Mouse (Mus musculus): ENCODE results near the gene Ehd2.
A peak's percentile ranks its signal among the peaks of the same experiment; 100 is the strongest.
"Not testable (repeated sequence)": the region's sequence is repeated elsewhere in the genome, so short reads cannot be mapped to it uniquely, and the experiment has no call there.

Ehd2 gene

DNA sequence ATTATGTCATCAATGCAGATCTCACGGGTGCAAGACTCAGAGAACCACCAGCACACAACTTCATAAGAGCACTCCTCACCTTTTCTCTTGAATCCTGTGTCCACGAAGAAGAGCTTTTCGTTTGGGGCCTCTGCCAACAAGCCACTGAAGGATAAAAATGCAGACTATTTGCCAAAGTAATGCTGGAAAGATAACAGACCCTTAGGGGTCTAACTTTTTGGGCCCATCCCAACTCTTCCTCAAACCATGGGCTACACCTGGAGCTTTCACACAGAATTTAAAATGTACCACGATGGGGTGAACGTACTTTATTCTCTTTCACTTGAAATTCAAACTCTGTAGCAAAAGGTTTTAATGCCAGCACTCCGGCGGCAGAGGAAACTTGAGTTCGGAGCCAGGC, 22.2 kb downstream of the Ehd2 start:
- DNase-seq = peak in 1 of 2 experiments; percentile 1

- no peak for DNase-seq
These were observed 23.1 kb downstream of the Ehd2 start for GRCm38 (mm10) chr7:15944311-15944710.

DNA sequence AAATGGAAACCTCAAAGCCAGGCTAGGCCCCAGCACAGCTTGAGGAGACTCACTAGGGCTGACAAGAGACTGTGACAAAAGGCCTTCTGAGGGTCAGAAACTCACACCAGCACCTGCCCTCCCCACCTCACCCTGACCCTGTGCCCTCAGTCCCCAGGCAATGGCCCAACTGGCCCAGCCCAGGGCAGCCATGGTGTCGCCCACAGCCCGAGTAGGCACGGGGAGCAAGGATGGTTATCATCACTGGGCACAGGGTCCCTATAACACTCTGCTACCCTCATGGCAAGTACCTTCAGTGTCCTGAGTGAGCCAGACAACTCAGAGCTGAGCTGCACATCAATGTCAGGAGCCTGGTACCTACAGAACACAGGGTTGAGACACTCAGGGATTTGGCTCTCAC, 28.7 kb downstream of the Ehd2 start:
- DNase-seq = no peak

GRCm38 (mm10) chr7:15937491-15937890, 29.9 kb downstream of the Ehd2 start:
- DNase-seq = no peak

DNA sequence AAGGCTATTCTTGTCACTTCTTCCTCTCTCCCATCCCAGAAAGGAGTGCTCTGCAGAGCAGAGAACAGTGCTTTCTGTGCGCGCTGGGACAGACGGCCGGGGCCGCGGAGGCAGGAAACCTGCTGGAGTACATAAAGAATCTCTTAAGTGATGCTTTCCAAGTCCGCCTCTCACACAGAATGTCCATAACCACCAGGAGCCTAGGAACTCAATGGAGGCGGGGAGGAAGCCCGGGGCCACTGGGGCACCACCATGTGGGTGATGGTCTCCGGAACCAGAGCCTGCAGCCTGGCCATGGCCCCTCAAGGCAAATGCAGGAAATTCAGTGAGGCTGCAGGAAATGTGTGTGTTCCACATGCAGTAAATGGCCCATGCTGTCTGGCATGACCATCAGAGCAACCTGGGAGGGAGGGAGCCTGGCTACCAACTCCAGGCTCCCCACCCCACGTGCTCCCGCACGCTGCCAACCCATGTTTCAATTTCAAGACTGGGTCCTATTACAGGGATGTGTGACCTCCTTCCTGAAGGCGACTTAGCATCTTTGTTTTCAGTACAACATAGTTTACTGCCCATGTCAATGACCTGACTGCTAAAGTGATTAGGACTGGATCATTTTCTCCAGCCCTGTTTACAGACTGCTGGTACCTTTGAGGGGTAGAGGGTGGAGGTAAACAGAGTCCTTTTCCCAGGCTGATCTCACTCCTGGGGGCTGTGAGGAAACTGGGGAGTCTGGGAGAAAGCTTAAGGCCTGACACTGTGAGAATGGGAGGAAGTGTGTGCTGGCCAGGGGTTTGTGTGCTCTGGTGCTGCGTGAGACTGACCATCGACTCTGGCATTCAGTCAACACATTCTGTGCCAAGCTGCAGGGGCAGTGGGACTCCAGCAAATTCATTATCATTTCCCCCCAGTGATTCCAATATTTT, 33.7 kb downstream of the Ehd2 start:
- no peak for DNase-seq

- no peak for DNase-seq
These were observed 35.7 kb downstream of the Ehd2 start for GRCm38 (mm10) chr7:15931635-15932034.

DNA sequence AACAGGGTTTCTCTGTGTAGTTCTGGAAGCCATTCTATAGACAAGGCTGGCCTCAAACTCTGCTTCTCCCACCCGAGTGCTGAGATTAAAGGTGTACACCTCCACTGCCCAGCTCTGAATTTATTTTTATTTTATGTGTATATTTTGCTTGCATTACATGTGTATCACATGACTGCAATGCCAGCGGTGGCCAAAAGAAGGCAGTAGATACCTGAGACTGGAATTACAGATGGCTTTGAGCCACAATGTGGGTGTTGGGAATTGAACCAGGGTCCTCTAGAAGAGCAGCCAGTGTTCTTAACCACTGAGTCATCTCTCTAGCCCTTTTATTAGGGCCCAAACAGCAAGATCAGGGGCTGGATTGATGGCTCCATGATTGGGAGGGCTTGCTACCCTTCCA, 36.8 kb downstream of the Ehd2 start:
- no peak for DNase-seq

DNA sequence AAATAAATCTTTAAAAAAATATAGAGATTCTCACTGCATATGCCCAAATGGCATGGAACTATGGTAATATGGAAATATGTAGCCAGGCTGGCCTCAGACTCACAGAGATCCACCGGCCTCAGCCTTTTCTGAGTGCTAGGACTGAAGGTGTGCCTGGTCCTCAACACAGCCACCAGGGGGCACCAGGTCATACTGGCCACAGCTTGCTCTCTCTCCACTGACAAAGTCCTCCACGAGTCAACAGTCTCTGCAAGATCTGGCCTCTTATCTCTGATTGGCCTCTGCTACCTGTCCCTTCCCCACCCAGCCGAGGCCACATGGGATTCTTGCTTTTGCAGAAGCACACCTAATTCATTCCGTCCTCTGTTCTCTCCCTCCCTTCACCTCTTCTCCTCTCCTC, 37.5 kb downstream of the Ehd2 start:
- DNase-seq = peak; percentile 80 to 83

GRCm38 (mm10) chr7:15922220-15922773, 45.1 kb downstream of the Ehd2 start, which contains the start of gene Selenow:
TSS of gene Selenow (minus strand) at chr7:15922402.
- peak; percentile 94 to 95 for DNase-seq

GRCm38 (mm10) chr7:15921796-15922195, 45.6 kb downstream of the Ehd2 start:
- DNase-seq = peak; percentile 61 to 66

DNA sequence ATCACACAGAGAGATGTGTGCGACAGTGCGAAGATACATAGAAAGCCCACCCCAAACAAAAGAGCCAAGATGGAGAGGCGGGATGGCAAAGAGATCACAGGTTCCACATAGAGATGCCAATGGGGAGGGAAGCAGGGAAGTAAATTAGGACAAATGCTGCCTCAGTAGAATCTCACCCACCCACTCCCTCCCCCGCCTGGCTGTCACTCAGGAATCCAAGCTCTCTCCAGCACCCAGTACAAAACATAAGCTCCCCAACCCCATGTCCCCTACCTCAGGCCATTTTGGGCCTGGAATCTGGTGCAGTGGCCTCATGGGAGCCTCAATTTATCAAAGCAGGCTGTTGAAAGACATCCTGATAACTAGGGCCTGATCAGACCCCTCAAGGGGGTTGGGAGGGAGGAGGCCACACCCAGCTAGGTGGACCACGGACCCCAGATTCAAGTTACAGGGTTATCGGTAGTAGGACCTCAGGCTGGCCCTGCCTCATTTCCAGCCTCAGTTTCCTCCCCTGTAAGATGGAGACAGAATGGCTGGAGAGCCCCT, 46.6 kb downstream of the Ehd2 start:
- DNase-seq = no peak

DNA sequence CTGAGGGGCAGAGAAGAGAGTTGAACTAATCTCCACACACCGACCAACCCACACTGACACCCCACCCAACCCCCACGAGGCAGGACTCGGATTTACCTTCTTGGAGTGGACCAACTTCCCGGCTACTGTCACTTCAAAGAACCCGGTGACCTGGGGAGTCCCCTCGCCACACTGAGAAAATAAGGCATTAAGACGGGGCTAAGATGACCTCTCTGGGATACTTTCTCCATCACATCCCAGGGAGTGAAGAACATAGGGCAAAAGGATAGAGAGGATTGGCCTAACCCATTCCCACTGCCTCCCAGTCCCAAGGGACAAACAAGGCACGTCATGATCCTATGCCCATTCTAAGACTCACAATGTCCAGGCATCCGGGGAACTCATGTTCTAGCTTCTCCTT, 47.4 kb downstream of the Ehd2 start:
- no peak for DNase-seq

DNA sequence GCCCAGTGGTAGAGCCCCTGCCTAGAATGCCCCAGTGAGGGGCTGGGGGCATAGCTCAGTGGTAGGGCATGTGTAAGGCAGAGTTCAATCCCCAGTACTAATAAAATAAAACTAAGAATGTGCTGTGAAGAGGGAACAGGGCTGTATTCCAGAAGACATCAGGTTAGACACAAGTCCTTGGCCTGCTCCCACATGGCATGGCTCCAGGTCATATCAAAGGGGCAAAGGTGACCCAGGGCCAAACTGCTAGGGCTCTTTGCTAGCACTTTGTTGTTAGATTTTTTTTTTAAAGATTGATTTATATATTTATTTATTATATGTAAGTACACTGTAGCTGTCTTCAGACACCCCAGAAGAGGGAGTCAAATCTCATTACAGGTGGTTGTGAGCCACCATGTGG, 49.0 kb downstream of the Ehd2 start:
- DNase-seq = no peak

DNA sequence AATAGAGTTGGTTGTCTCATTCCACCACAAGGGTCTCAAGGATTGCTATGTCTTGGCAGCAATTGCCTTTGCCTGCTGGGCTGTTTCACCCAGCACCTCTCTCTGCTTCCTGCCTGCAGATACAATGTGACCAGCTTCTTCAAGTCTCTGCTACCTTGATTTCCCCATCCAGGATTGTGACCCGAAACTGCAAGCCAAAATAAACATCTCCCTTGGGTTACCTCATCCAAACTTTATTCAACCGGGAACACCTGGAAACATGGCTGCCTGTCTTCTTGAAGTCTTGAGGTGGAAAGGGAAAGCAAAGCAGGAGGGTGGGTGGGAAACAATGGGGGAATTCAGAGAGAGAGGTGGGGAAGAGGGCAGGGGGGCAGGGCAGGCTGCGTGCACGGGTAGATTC, 50.4 kb downstream of the Ehd2 start:
- no peak for DNase-seq

DNA sequence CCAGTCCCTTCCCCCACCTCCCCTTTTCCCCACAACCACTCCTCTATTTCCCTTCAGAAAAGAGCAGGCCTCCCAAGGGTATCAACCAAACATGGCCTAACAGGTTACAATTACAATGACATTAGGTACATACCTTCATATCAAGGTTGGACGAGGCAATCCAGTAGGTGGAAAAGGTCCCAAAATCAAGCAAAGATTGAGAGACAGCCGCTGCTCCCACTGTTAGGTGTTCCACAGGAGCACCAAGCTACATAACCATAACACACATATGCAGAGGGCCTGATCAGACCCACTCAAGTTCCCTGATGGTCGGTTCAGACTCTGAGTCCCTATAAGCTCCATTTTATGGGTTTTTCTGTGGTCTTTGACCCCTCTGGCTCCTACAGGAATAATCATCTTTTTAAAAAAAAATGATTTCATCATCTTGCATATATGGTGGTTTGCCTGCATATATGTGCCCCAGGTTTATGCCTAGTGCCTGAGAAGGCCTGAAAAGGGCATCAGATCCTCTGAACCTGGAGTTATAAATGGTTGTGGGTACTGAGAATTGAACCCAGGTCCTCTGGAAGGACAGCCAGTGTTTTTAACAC, 51.1 kb downstream of the Ehd2 start:
- no peak for DNase-seq

GRCm38 (mm10) chr7:15915695-15916094, 51.7 kb downstream of the Ehd2 start:
- DNase-seq = not testable (repeated sequence)

- no peak for DNase-seq
These were observed 52.6 kb downstream of the Ehd2 start for GRCm38 (mm10) chr7:15914751-15915150.

DNA sequence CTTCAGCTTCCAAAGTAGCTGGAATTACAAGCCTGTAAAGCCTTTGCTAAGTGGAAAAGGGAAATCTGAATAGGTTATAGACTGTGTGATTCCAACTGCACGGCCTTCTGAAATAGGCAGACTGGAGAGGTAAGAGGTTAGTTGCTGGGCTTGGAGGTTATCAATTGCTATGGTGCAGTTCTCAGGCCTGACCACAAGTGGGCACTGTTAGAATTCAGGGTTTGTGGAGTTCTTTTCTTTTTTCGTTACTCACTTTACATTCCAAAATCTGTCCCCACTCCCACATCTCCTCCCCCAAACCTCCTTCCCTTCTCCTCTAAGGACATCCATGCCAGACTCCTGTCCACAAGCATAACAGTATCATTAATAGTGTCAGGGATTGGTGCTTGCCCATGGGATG, 53.1 kb downstream of the Ehd2 start:
- peak; percentile 71 to 72 for DNase-seq

DNA sequence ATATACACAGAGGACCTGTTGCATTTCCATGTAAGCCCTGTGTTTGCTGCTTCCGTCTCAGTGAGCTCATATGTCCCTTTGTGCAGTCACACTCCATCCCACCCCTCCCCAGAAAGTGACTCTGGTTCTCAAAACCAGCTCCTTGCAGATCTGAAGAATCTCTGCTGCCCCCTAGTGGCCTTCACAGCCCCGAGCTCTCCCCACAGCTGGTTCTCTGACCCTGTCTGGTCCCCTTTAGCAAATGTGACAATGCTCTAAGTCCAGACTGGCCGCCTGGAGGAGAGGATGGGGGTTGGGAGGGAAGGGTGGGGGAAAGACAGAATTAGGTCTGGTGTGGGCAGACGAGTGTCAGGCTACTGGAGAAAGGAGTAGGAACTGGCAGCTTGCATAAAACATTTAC, 55.2 kb downstream of the Ehd2 start:
- peak; percentile 84 for DNase-seq

GRCm38 (mm10) chr7:15910521-15910920, 56.8 kb downstream of the Ehd2 start:
- no peak for DNase-seq

GRCm38 (mm10) chr7:15907971-15908590, 59.3 kb downstream of the Ehd2 start:
- no peak for DNase-seq

GRCm38 (mm10) chr7:15906602-15907001, 60.8 kb downstream of the Ehd2 start:
- no peak for DNase-seq

DNA sequence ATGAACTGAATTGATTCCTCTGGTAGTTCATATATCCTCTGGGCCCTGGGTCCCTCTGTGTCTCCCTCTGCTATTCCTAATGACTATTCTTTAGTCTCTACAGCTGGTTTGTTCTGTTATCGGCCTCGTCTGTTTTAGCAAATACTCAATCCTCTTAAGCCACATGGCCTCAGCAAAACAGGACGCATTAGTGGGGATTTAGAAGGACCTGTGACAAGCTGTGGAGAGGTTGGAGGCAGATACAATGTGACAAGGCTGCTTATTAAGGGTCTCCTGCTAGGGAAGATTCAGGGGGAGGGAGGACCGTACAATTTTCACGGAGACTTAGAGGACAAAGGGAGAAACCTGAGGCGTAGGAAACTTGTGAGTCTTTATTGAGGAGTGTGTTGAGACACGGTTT, 61.5 kb downstream of the Ehd2 start:
- DNase-seq = no peak

All from B cell, adult 2 months (primary cell).